Mouse (Mus musculus) T-helper 17 cell (primary cell): ENCODE measurements around the gene Atp7b.

Experiments
- in situ Hi-C, 2 experiments: fragments of 300-600 bp; cut with MboI, MseI; formaldehyde crosslinking; loops; 1 replicate in 1 of 2; 2 replicates in 1 of 2; pipeline ENCODE4 v1.15.1; 2025; ENCODE audit warnings: high pct_unique_total_duplicates in 2 of 2

Gene Atp7b

DNA sequence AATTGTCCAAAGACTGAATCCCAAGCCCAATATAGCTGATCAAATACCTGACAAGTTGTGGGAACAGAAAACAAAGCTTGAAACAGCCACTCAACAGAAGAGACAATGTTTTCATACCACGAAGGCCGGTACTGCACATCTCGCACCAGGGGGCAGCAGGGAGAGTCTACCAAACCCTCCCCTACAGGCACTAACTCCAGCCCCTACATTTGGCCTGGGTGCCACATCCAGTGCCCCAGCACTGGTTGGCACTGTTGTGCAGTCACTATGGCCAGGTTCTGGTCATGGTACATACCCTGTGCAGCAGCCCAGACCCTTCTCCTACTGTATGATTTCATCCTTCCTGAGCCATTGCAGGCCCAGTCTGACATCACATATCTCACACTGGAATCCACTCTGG, 31.1 kb downstream of the Atp7b start:
- in situ Hi-C loops: no loop called here

DNA sequence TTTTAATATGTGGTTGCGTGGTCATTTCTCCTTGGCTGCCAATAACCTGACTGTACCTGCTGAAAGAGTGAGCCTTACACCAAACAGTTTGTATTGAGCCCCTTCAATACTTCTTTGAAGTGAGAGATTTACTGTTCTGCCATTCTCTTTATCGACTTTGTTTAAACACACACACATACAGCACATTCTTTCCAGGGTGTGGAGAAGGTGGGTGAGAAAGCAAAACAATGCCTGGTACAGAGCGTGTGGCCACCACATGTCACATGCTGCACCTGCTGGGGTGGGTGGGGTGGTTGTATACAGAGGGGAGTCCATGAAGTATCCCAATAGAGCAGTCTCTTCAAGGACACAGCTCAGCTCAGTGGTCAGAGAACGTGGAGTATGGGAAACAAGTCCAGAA, 34.9 kb downstream of the Atp7b start:
- in situ Hi-C loops: no loop called here

DNA sequence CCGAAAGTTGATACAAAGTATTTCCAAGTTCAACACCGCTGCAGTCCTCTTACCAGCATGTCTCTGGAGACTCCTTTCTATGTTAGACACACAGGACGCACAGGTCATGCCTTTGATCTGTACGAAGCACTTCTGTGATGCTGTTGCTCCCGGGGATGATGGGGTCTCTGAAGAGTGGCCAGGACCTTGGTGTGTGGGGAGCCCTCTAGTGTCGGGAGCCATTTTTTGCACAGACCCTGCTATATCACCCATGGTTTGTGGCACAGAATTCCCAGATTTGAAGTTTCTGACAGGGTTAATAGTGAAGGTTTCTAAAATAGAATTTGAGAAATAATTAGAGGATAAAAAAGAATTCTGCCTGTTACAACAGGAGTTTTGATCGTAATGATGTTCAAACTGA, 37.9 kb downstream of the Atp7b start:
- in situ Hi-C loops: no loop called here

DNA sequence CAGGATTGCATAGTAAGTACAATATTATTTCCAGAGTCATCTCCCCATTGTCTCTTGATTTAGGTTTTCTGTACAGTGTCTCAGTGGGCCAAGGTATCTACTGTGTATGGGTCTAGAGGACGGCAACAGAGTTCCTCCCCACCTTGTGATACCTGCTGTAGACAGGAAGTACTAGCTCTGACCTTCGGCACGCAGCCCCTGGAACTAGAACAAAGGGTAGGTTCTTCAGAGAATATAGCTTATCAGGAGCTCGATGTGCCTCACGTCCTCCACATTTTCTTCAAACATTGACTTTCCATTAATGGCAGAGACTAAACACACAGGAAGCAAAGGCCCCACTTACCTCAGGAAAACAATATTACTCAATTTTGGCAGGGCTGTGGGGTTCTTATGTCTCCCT, 40.6 kb downstream of the Atp7b start:
- in situ Hi-C loops: loop anchor here in 1 of 2 experiments (10.0 kb wide), 1 partner anchor 1135 kb away; no protein-coding TSS in a partner anchor

DNA sequence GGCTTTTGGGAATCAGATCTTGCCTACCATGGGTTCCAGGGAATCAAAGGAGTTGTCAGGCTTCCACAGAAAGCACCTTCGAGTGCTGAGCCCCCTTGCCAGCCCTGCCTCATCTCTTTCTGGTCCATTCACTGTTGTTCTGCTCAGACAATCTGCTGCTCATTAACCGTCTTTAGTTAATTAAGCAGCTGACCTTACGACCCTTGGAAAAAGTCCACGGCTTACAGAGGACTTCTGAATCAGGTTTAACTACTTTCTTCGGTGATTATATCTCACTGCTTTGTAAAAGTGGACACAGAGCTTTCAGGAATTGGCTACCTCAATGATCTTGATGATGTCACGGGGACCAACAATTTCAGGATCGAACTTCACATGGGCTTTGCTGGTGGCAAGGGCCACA, 42.4 kb downstream of the Atp7b start:
- in situ Hi-C loops: loop anchor here in 1 of 2 experiments (10.0 kb wide), 1 partner anchor 1133 kb away; no protein-coding TSS in a partner anchor

DNA sequence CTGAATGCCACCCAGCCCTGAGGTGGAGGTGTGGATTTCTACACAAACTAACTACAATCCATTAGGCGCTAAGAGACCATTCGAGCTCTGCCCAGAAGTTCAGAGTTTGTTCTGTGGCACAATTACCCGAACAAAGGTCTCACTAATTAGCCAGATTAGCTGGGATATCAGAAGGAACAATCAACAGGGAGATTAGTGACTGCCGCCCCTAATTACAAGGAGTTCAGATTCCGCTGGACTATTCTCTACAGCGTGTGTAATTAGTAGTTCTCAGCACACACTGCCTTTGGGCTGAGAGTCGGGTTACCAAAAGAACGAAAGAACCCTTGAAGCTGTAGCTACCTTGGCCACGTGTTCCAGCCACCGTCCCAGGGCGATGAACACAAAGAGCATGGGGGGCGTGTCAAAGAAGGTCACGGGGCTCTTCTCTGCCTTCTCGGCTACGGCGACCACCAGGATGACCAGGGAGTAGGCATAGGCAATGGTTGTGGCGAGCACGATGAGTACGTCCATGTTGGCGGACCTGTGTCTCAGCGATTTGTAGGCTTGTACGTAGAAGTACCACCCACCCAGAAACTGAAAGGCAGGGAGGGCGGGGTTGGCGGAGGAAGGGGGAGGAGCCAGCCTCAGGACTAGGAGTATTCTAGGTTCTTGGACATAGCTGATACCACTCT, 46.9 kb downstream of the Atp7b start:
- in situ Hi-C loops: loop anchor here in 1 of 2 experiments (10.0 kb wide), 1 partner anchor 1128 kb away; no protein-coding TSS in a partner anchor

DNA sequence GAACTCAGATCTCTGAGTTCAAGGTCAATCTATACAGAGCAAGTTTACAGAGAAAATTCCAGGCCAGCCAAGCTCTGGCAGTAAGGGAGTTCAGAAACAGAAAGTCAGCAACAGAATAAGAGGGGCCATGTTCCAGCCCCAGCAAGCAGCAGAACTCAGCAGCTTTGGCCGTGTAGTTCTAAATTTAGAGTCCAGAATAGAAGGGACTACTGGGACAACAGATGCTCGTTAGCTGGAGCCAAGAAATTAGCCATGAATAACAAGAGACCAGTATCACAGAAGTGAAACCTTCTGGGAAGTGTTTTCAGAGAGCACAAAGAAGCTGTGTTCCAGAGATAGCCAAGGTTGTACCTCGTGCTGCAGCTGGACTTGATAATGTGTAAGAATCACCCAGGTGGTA, 50.7 kb downstream of the Atp7b start:
- in situ Hi-C loops: no loop called here

DNA sequence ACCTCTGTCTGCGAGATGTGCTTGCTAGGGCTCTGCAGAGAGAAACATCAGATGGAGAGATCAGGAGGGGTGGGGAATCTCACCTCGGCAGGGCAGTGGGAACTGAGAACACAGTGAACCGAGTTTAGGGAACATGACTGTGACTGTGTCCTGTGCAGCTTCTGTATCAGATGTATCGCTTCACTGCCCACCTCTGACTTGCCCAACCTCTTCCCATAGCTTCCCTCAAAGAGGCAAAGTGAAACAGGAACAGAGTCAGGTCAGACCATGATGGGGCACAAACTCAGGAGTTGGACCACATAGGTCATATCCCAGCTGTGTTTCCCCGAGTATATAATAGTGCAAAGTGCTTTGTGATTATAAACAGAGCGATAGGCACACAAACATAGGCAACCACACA, 53.7 kb downstream of the Atp7b start:
- in situ Hi-C loops: no loop called here

DNA sequence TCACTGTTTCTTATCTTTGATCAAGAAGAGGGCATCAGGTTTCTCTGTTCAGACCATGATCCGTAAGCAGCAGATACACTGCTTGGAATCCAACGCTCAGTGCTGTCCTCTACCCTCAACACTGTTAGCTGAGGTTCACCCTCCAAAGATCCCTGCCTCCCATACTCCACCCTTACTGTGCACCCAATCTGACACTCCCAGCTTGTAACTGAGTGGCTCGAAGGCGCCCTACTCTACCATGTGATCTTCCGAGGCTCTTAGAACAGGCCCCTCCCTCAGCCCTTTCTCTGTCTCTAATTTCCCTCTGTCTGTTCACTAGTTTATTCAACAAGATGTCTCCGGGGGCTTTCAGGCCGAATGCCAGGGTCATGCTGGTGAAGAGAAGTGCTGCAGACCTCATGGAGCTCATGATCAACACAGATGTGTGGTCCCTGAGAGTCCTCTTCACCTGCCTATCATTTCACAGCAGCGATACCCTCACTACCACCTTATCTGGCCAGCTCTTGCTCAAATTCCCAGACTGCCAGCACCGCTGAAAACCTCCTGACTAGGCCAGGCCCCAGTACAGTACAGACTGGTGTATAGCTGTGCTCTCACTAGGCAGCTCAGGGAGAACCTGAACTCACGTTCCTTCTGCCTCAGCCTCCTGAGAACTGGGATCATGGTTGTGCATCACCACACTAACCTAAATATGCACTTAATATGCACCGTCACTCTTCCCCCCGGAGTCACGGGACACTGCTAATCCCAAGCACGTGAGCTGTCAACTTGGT, 55.2 kb downstream of the Atp7b start:
- in situ Hi-C loops: loop anchor here in 1 of 2 experiments (5.0 kb wide), 1 partner anchor 37 kb away; no protein-coding TSS in a partner anchor

DNA sequence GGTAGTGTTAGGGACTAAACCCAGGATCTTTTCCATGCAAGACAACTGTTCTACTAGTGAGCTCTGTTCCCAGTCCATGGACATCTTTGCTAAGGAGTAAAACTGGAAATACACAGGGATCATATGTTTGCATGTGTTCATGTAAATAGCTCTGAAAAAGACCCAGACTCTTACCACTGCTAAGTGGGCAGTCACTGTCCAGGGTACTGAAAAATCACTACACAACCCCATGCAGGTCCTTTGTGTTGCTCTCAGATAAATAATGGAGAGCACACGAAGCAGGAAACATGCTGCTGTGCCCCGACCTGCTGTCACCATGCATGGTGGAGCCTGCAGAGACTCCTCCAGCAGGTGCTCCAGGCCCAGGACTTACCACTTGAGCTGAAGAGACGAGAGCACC, 64.9 kb downstream of the Atp7b start:
- in situ Hi-C loops: no loop called here

DNA sequence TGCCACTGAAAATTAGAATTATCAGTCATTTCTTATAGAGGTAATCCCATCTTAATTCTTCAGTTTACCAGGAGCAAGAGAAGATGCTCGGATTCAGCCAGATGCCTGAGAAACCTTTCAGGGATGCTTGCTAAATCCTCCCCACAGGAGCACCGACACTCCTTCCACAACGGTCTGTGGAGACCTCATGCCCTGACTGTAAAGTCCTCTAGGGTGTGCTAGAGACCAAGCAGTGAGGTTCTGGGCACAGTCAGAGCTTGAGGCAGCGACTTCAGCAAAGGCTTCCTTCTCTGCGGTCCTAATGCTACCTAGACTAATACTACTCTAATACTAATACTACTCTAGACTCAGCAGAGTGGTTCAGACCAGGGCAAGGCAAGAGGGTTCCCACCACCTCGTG, 67.9 kb downstream of the Atp7b start:
- in situ Hi-C loops: no loop called here

DNA sequence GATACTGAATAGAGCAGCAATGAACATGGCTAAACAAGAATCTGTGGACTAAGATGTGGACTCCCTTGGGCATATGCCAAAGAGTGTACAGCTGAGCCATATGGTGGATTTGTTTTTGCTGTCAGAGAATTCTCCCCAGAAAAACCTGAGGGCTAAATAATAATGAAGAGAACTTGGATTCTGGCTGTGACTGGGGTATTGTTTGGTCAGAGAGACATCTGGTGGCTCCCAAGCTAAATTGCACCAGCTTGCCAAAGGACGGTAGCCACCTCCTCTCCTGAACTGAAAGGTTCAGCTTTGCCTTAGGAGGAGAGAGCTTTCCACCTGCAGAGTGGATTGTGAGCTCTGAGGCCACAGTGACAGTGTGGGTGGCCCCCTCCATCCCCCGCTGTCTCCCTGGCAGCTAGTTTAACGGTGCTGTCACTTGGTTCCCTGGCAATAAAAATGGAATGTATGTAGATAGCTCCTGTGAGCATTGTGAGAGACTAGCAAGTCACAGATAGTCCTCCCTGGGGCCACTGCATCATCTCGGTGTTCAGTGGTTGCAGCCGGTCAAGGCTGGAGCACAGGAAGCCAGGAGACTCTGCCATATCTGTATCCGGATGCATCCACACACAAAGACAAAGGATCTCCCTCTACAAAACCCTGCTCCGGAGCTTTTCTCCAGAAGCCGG, 78.3 kb downstream of the Atp7b start:
- in situ Hi-C loops: no loop called here

DNA sequence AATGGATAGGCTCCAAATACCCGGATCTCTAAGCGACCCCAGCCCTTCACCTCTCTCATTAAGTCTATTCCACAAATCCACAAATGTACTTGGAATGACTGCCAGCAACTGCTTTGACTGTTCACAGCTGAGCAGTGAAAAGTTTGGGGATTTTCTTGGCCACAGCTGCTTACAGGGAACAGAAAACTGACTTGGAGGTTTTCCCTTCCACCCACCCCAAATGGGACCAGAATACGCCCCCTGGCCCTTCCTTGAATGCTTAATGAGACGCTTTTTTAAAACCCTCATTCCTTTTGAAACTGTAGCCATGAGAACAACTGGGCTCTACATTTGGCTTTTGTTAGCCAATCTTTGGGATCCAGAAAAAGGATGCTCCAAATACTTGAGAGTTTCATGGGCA, 81.9 kb downstream of the Atp7b start:
- in situ Hi-C loops: no loop called here

DNA sequence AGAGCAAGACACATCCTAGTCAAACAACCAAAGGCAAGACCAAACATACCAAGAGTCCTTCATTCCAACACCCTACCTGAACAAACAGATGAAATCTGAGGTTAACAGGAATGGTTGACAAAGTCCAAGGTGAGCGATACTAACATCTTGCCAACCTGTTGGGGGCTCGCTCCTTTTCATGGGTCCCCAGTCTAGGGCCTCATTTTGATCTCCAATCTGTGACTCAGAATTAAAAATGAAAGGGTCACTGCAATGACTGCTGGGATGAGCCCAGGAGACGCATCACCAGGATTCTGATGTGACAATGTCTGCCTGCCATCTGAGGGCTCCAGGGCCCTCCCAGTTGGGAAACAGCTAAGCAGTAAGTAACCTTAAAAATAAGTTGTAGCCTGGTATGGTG, 90.6 kb downstream of the Atp7b start, which contains the start of gene Ccdc70:
TSS of gene Ccdc70 (plus strand) at position 301 of the 400 bp plus-strand sequence.
- in situ Hi-C loops: no loop called here

DNA sequence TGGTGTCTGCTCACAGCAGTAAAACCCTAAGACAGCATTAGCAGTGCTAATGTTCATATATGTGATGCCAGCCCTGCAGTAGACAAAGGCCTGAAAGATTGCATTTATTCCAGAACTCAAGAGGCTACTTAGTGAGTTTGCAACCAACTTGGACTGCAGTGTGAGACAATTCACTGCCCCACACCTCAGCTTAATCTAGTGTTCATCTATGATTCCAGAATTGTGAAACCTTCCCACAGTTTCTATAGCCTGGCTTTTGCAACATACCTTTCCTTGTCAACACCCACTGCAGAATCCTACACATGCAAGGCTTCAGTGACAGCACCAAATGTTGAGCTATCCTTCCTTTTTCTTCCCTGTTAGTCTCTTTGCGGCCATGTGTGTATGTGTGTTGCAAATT, 93.5 kb downstream of the Atp7b start:
- in situ Hi-C loops: no loop called here

DNA sequence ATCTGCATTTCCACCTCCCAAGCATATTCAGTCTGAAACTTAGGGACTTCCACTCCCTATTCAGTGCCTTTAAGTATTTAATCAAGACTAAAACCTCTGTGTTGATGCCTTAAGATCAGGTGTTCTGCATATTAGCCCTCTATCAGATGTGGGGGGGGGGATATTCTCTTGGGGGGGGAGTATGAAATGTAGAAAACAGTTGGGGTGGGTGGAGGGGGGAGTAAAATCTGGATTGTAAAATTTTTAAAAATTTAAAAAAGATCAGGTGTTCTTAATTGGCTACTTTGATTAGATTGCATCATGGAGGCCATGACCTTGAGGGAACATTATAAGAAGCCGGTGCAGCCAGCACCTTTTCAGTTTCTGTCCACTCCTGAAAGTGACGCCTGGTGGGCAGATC, 101.7 kb downstream of the Atp7b start, which contains the start of gene Fam90a1a:
TSS of gene Fam90a1a (plus strand) at position 301 of the 400 bp plus-strand sequence.
- in situ Hi-C loops: loop anchor here in 1 of 2 experiments (10.0 kb wide), 1 partner anchor 944 kb away; no protein-coding TSS in a partner anchor

DNA sequence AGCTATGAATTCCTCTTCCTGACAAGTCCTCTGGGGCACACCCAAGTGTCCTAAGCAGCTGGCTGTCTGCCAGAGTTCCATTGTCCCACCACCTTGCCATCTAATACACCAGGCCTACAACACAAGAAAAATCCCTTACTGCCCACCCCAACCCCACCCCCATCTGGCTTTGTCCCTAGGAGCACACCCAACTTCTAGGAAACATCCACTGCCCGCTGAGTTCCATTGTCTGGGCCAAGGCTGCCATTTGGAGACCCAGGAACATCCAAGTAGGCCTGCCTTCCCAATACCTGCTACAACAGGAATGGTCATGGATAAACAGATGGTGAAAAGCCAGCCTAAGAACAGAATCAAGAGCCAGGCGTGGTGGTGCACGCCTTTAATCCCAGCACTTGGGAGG, 103.8 kb downstream of the Atp7b start:
- in situ Hi-C loops: loop anchor here in 1 of 2 experiments (10.0 kb wide), 1 partner anchor 942 kb away; no protein-coding TSS in a partner anchor

DNA sequence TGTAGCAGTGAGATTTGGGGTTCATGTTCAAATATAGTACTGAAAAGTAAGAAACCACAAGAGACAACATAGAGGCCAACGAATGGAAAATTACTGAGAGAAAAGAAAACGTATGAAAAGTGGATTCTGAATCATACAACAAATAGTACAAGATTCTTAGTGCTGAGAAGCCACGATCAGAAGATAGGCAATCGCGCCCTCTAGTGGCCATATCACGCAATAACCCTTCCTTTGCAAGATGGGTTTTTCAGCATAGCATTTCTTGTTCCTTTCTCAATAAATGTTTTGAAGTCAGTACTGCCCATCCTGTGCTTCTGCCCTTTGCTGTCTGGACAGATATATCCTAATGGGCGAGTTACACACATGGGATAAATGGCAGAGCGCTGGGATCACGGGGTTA, 104.8 kb downstream of the Atp7b start:
- in situ Hi-C loops: loop anchor here in 1 of 2 experiments (10.0 kb wide), 1 partner anchor 941 kb away; no protein-coding TSS in a partner anchor

DNA sequence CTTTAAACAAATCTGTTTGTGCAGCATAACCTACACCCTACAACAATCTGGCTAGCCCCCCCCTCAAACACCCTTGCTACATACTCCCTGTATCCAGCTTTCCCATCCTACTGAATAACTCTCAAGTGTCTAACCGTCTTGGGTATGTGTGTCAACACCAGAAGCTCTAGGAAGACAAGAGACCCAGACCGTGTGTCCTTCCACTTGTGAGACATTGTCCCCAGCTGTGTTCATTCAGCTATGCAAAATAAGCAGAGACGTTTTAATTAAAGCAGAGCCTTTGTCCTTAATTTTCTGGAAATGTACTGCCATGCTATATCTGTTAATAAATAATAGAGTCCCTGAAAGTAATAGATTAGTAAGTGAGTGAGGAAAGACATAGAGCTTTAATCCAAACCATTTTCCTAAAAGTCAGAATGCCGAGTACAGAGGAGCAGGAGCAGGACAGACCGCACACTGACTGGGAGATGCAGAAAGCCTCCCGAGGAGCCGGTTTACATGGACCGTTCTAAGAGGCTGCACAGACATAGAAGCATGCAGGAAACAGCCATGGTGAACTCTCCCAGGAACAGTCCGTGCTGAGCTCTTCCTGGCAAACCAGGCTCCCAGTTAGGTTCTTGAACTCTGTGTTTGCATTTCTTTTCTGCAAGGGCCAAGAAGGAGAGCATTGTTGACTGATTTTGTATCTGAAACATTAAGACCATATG, 112.6 kb downstream of the Atp7b start:
- in situ Hi-C loops: no loop called here

DNA sequence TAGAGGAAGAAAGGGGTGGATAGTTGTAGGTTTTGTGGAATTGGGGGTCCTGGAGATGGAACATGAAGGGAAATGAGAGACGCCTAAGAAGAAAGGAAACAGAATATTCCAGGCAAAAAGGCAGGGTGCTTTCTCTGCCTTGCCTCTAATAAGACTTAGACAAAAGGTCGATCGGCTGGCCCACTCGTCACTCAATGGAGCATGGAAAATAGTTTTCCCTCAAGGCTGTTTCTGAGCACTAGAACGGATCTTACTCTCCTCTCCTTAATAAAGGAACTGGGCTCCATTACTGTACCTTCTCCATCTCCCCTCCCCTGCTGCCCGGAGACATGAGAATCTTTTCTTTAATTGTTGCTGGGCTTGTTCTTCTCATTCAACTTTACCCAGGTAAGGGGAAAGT, 113.6 kb downstream of the Atp7b start, which contains the start of gene Defb13:
TSS of gene Defb13 (plus strand) at position 301 of the 400 bp plus-strand sequence.
- in situ Hi-C loops: no loop called here
